Mouse (Mus musculus): Measurements from ENCODE around the gene Thoc5. TPM values are rescaled to one million over a fixed set of nuclear protein-coding genes. Genes with fewer than 3 reads are reported as not detected.
A peak's percentile ranks its signal among the peaks of the same experiment; 100 is the strongest.

The Thoc5 gene
- polyA plus RNA-seq, 1 experiment from 2014 or later, result 65.5 TPM

GRCm38 (mm10) chr11:4936243-4936642 is 41.1 kb downstream of the Thoc5 start:
- DNase-seq (ENCODE audit: low spot score, missing footprints), result no peak

GRCm38 (mm10) chr11:4946530-4946929 is 51.4 kb downstream of the Thoc5 start:
- peaks cover 14% of the 10 kb centered on the region for H3K4me1 ChIP-seq (ENCODE audit: control insufficient read depth, insufficient read depth, low read length)
- H3K4me3 ChIP-seq (ENCODE audit: low read depth, low read length), result peak overlapping the region; percentile 46; the same call in 1 of the 2 replicates
- H3K27me3 ChIP-seq (ENCODE audit: control insufficient read depth, insufficient read depth, low read length), result peaks cover 56% of the 10 kb centered on the region
- H3K27ac ChIP-seq (ENCODE audit: low read depth, low read length), result no peak overlapping the region
- H3K4me2 ChIP-seq, result peak overlapping the region; percentile 79
- ATAC-seq (ENCODE audit: low FRiP score), result no peak
- H3K9me3 ChIP-seq (ENCODE audit: control insufficient read depth, low read length), result no peaks in the 10 kb centered on the region
- 44% methylated on average over 13 of the region's 13 CpGs for WGBS
- no peak for DNase-seq (ENCODE audit: low spot score, missing footprints)
- no peaks in the 10 kb centered on the region for H3K36me3 ChIP-seq (ENCODE audit: control insufficient read depth, insufficient read depth, low read length)
- no peak overlapping the region for H3K9ac ChIP-seq (ENCODE audit: low read length)

More at GRCm38 (mm10) chr11:4936243-4936642, 41.1 kb downstream of the Thoc5 start:
- no peaks in the 10 kb centered on the region for H3K27me3 ChIP-seq (ENCODE audit: control insufficient read depth, insufficient read depth, low read length)
- 82% methylated on average over 5 of the region's 5 CpGs for WGBS
- H3K9ac ChIP-seq (ENCODE audit: low read length), result no peak overlapping the region
- no peak for ATAC-seq (ENCODE audit: low FRiP score)
- H3K4me3 ChIP-seq (ENCODE audit: low read depth, low read length), result no peak overlapping the region
- no peaks in the 10 kb centered on the region for H3K4me1 ChIP-seq (ENCODE audit: control insufficient read depth, insufficient read depth, low read length)
- H3K27ac ChIP-seq (ENCODE audit: low read depth, low read length), result no peak overlapping the region
- no peaks in the 10 kb centered on the region for H3K36me3 ChIP-seq (ENCODE audit: control insufficient read depth, insufficient read depth, low read length)
- H3K9me3 ChIP-seq (ENCODE audit: control insufficient read depth, low read length), result no peaks in the 10 kb centered on the region
- H3K4me2 ChIP-seq, result no peak overlapping the region

GRCm38 (mm10) chr11:4946947-4947812 is 52.1 kb downstream of the Thoc5 start:
- DNase-seq (ENCODE audit: low spot score, missing footprints) (peak; percentile 91), ATAC-seq (ENCODE audit: low FRiP score) (peak; percentile 82)
- Histone ChIP-seq H3K9ac (ENCODE audit: low read length) (peak overlapping the region; percentile 51), H3K27me3 (ENCODE audit: control insufficient read depth, insufficient read depth, low read length) (peaks cover 60% of the 10 kb centered on the region), H3K36me3 (ENCODE audit: control insufficient read depth, insufficient read depth, low read length) (no peaks in the 10 kb centered on the region), H3K4me1 (ENCODE audit: control insufficient read depth, insufficient read depth, low read length) (peaks cover 14% of the 10 kb centered on the region), H3K4me2 (peak overlapping the region; percentile 79), H3K9me3 (ENCODE audit: control insufficient read depth, low read length) (no peaks in the 10 kb centered on the region), H3K27ac (ENCODE audit: low read depth, low read length) (peak overlapping the region; percentile 25; the same call in 1 of the 2 replicates), H3K4me3 (ENCODE audit: low read depth, low read length) (peak overlapping the region; percentile 46)
- WGBS, result under 1% methylated on average over 112 of the region's 120 CpGs

GRCm38 (mm10) chr11:4947813-4948174 is 52.7 kb downstream of the Thoc5 start, which contains the start of gene Nefh:
TSS of gene Nefh (minus strand) at chr11:4948064.
- DNase-seq (ENCODE audit: low spot score, missing footprints) (no peak), ATAC-seq (ENCODE audit: low FRiP score) (peak; percentile 51)
- peak within 1 kb of the TSS; percentile 25; the same call in 1 of the 2 replicates for H3K27ac ChIP-seq (ENCODE audit: low read depth, low read length)
- H3K4me1 ChIP-seq (ENCODE audit: control insufficient read depth, insufficient read depth, low read length), result peaks cover 14% of the 10 kb centered on the region
- H3K9ac ChIP-seq (ENCODE audit: low read length), result peak within 1 kb of the TSS; percentile 51
- no peaks in the 10 kb centered on the region for H3K9me3 ChIP-seq (ENCODE audit: control insufficient read depth, low read length)
- H3K36me3 ChIP-seq (ENCODE audit: control insufficient read depth, insufficient read depth, low read length), result no peaks in the 10 kb centered on the region
- peaks cover 60% of the 10 kb centered on the region for H3K27me3 ChIP-seq (ENCODE audit: control insufficient read depth, insufficient read depth, low read length)
- H3K4me3 ChIP-seq (ENCODE audit: low read depth, low read length), result peak within 1 kb of the TSS; percentile 46
- WGBS, result 0% methylated on average over 31 of the region's 41 CpGs
- peak within 1 kb of the TSS; percentile 79 for H3K4me2 ChIP-seq

- Histone ChIP-seq H3K9me3 (ENCODE audit: control insufficient read depth, low read length) (no peaks in the 10 kb centered on the region), H3K4me3 (ENCODE audit: low read depth, low read length) (no peak overlapping the region), H3K9ac (ENCODE audit: low read length) (no peak overlapping the region), H3K36me3 (ENCODE audit: control insufficient read depth, insufficient read depth, low read length) (no peaks in the 10 kb centered on the region), H3K27ac (ENCODE audit: low read depth, low read length) (no peak overlapping the region), H3K27me3 (ENCODE audit: control insufficient read depth, insufficient read depth, low read length) (peaks cover 60% of the 10 kb centered on the region), H3K4me2 (no peak overlapping the region), H3K4me1 (ENCODE audit: control insufficient read depth, insufficient read depth, low read length) (peaks cover 15% of the 10 kb centered on the region)
- ATAC-seq (ENCODE audit: low FRiP score), result no peak
- WGBS, result 29% methylated on average over 8 of the region's 8 CpGs
- peak; percentile 91 for DNase-seq (ENCODE audit: low spot score, missing footprints)
Observed at GRCm38 (mm10) chr11:4948792-4949191, 53.7 kb downstream of the Thoc5 start.

- Histone ChIP-seq H3K4me2 (no peak overlapping the region), H3K36me3 (ENCODE audit: control insufficient read depth, insufficient read depth, low read length) (no peaks in the 10 kb centered on the region), H3K9me3 (ENCODE audit: control insufficient read depth, low read length) (no peaks in the 10 kb centered on the region), H3K27me3 (ENCODE audit: control insufficient read depth, insufficient read depth, low read length) (peaks cover 60% of the 10 kb centered on the region), H3K4me3 (ENCODE audit: low read depth, low read length) (no peak overlapping the region), H3K27ac (ENCODE audit: low read depth, low read length) (no peak overlapping the region), H3K4me1 (ENCODE audit: control insufficient read depth, insufficient read depth, low read length) (peaks cover 19% of the 10 kb centered on the region), H3K9ac (ENCODE audit: low read length) (no peak overlapping the region)
- DNase-seq (ENCODE audit: low spot score, missing footprints) (peak; percentile 97), ATAC-seq (ENCODE audit: low FRiP score) (no peak)
- 4% methylated on average over 23 of the region's 23 CpGs for WGBS
Observed at GRCm38 (mm10) chr11:4949256-4950044, 54.3 kb downstream of the Thoc5 start.

- H3K9ac ChIP-seq (ENCODE audit: low read length), result no peak overlapping the region
- no peak for ATAC-seq (ENCODE audit: low FRiP score)
- no peak overlapping the region for H3K4me3 ChIP-seq (ENCODE audit: low read depth, low read length)
- WGBS, result 1% methylated on average over 6 of the region's 6 CpGs
- H3K4me2 ChIP-seq, result no peak overlapping the region
- H3K4me1 ChIP-seq (ENCODE audit: control insufficient read depth, insufficient read depth, low read length), result peaks cover 5% of the 10 kb centered on the region
- no peak overlapping the region for H3K27ac ChIP-seq (ENCODE audit: low read depth, low read length)
- H3K9me3 ChIP-seq (ENCODE audit: control insufficient read depth, low read length), result no peaks in the 10 kb centered on the region
- DNase-seq (ENCODE audit: low spot score, missing footprints), result no peak
- no peaks in the 10 kb centered on the region for H3K36me3 ChIP-seq (ENCODE audit: control insufficient read depth, insufficient read depth, low read length)
- H3K27me3 ChIP-seq (ENCODE audit: control insufficient read depth, insufficient read depth, low read length), result peaks cover 28% of the 10 kb centered on the region
Observed at GRCm38 (mm10) chr11:4953401-4953800, 58.3 kb downstream of the Thoc5 start.

- Histone ChIP-seq H3K4me1 (ENCODE audit: control insufficient read depth, insufficient read depth, low read length) (peaks cover 5% of the 10 kb centered on the region), H3K4me3 (ENCODE audit: low read depth, low read length) (no peak overlapping the region), H3K27ac (ENCODE audit: low read depth, low read length) (no peak overlapping the region), H3K4me2 (no peak overlapping the region), H3K36me3 (ENCODE audit: control insufficient read depth, insufficient read depth, low read length) (no peaks in the 10 kb centered on the region), H3K9me3 (ENCODE audit: control insufficient read depth, low read length) (no peaks in the 10 kb centered on the region), H3K27me3 (ENCODE audit: control insufficient read depth, insufficient read depth, low read length) (peaks cover 23% of the 10 kb centered on the region), H3K9ac (ENCODE audit: low read length) (no peak overlapping the region)
- no peak for ATAC-seq (ENCODE audit: low FRiP score)
- 2% methylated on average over 8 of the region's 8 CpGs for WGBS
- no peak for DNase-seq (ENCODE audit: low spot score, missing footprints)
Observed at GRCm38 (mm10) chr11:4953918-4954317, 58.8 kb downstream of the Thoc5 start.
